Mouse (Mus musculus) heart, postnatal 0 days (tissue): ENCODE measurements around the gene Rhot2.

ENCODE experiments used
- CTCF ChIP-seq: IDR thresholded peaks from 2 replicates; pipeline ENCODE4 v1.5.1; 2016; ENCODE audit warnings: antibody characterized with exemption, control low read depth, low read depth
- EP300 ChIP-seq: IDR thresholded peaks from 2 replicates; pipeline ENCODE4 v1.6.1; 2016; ENCODE audit warnings: antibody characterized with exemption, low read depth

DNA sequence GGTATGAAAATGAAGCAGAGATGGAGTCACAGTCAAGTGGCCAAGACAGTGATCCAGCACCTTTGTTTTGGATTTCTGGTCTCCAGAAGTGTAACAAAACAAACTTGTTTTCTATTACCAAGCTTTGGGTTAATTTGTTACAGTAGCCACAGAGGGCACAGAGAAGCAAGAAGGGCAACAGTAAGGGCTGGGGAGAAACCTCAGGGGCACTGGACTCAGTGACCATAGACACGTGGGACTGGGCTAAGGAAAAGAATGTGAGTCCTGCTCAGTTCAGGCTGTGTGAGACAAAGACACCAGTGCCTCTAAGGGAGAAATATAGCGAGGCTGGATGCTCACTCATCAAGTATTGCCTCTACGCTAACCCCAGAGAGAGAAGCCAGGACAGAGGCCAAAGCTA lies 28.0 kb upstream of the Rhot2 start:
- TF ChIP-seq CTCF, result no peak
- TF ChIP-seq EP300, result no peak
